Mouse (Mus musculus) thymus, postnatal 14 days (tissue): ENCODE results near the gene P2ry14.
A peak's percentile ranks its signal among the peaks of the same experiment; 100 is the strongest.
"Not testable (repeated sequence)": the region's sequence is repeated elsewhere in the genome, so short reads cannot be mapped to it uniquely, and the experiment has no call there.

Source experiments
- DNase-seq: peaks from one replicate; pipeline ENCODE4 v3.0.0; 2021

P2ry14 gene

GRCm38 (mm10) chr3:59102146-59102545 lies 51.3 kb downstream of the P2ry14 start:
- no peak for DNase-seq

GRCm38 (mm10) chr3:59101218-59101986 lies 52.0 kb downstream of the P2ry14 start, which contains the start of gene Gpr171:
TSS of gene Gpr171 (minus strand) at chr3:59101821.
- DNase-seq = peak; percentile 40

- DNase-seq = no peak
Observed at GRCm38 (mm10) chr3:59098540-59098939, 54.9 kb downstream of the P2ry14 start.

GRCm38 (mm10) chr3:59097421-59097820 lies 56.0 kb downstream of the P2ry14 start:
- DNase-seq = no peak

- no peak for DNase-seq
Observed at GRCm38 (mm10) chr3:59092702-59093101, 60.7 kb downstream of the P2ry14 start.

GRCm38 (mm10) chr3:59080919-59081318 lies 72.5 kb downstream of the P2ry14 start:
- DNase-seq = peak; percentile 77

- DNase-seq = no peak
Observed at GRCm38 (mm10) chr3:59080293-59080916, 73.0 kb downstream of the P2ry14 start.

- peak; percentile 81 for DNase-seq
Observed at GRCm38 (mm10) chr3:59079327-59079726, 74.1 kb downstream of the P2ry14 start.

- DNase-seq = no peak
Observed at GRCm38 (mm10) chr3:59078585-59078984, 74.8 kb downstream of the P2ry14 start.

- DNase-seq = peak; percentile 29
Observed at GRCm38 (mm10) chr3:59077278-59077677, 76.1 kb downstream of the P2ry14 start.

GRCm38 (mm10) chr3:59069071-59069470 lies 84.3 kb downstream of the P2ry14 start:
- DNase-seq = not testable (repeated sequence)

- DNase-seq = no peak
Observed at GRCm38 (mm10) chr3:59066558-59067294, 86.7 kb downstream of the P2ry14 start.

GRCm38 (mm10) chr3:59065937-59066336 lies 87.5 kb downstream of the P2ry14 start:
- DNase-seq = no peak
